ENCODE assay signal across 1 mouse cellular context in genomic region chr11:106515079-106515745, GRCm38 (mm10).
TF ChIP-seq lines count a peak whose summit lies in the region.

No protein-coding gene starts in this region.

TF ChIP-seq in MEL, 35 proteins besides CTCF, POLR2A, EP300 and RAD21 (continued from another document):
- TF ChIP-seq MAFK (IDR thresholded peaks at IDR 0.05; ENCODE audit: borderline replicate concordance, low read depth, low read length) = peak; percentile 19; the same call in 1 of the 2 replicates
- no peak for TF ChIP-seq JUND (IDR thresholded peaks at IDR 0.05; ENCODE audit: low read depth, low read length)
- TF ChIP-seq BHLHE40 (IDR thresholded peaks at IDR 0.05; ENCODE audit: borderline replicate concordance, low read depth, low read length) = peak; percentile 60; the same call in 1 of the 2 replicates
- no peak for TF ChIP-seq MEF2A (IDR thresholded peaks at IDR 0.05; ENCODE audit: extremely low read depth, insufficient replicate concordance, low read depth, low read length, poor library complexity, severe bottlenecking)
- peak; percentile 76; the same call in 1 of the 2 replicates for TF ChIP-seq SIN3A (IDR thresholded peaks at IDR 0.05; ENCODE audit: low read length)
- TF ChIP-seq ETS1 (IDR thresholded peaks at IDR 0.05; ENCODE audit: low read depth, low read length) = peak; percentile 93
- no peak for TF ChIP-seq NELFE (IDR thresholded peaks at IDR 0.05; ENCODE audit: low read depth, low read length)
- no peak for TF ChIP-seq ZKSCAN1 (IDR thresholded peaks at IDR 0.05; ENCODE audit: low read depth, low read length)
